Mouse (Mus musculus): ENCODE results near the gene Olfr380. TPM values are rescaled to one million over a fixed set of nuclear protein-coding genes. Genes with fewer than 3 reads are reported as not detected.

Olfr380 gene
- polyA plus RNA-seq (2016; fragmentation: Nextera tagmentation; extraction: Ambion mirVana), result not detected in 2 replicates

- H3K4me3 ChIP-seq, result no peak within 1 kb of the TSS
- H3K9me3 ChIP-seq, result peaks cover 9% of the 10 kb centered on the region; the same call in 1 of the 2 replicates
- H3K36me3 ChIP-seq, result no peaks in the 10 kb centered on the region
- H3K27me3 ChIP-seq (replicated peaks), result no peaks in the 10 kb centered on the region
- ATAC-seq (ENCODE audit: low FRiP score, low read depth), result no peak
- H3K9ac ChIP-seq, result no peak within 1 kb of the TSS
- no peaks in the 10 kb centered on the region for H3K4me1 ChIP-seq
- H3K4me2 ChIP-seq (replicated peaks), result no peak within 1 kb of the TSS
- WGBS, result 98% methylated on average over 1 of the region's 1 CpGs
- H3K27ac ChIP-seq, result no peak within 1 kb of the TSS
Measured at GRCm38 (mm10) chr11:73457408-73457807, at the start of gene Olfr380. TSS of gene Olfr380 (minus strand) at chr11:73457508.

DNA sequence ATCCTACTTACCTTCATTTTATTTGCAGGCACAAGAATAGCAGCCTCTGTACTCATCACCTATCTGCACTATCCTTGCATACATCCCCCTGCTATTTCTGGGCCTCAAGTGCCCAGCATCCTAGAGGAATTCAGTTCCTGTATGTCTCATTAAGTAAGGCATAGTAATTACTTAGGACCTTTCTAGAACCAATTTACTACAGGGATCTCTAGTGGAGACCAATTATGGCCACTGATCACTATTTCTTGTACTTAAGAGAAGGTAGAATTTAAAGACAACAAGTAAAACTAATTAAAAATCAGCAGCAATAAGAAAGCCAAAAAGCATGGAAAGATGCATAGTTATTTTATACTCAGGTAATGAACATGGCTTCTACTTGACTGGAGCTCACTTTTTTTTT, 34.2 kb upstream of the Olfr380 start, which contains the start of gene Olfr381:
Gene Olfr381 (minus strand): TSS at position 101 of the 400 bp plus-strand sequence.
- H3K27me3 ChIP-seq (replicated peaks), result no peaks in the 10 kb centered on the region
- H3K9me3 ChIP-seq, result no peaks in the 10 kb centered on the region
- no peak within 1 kb of the TSS for H3K4me2 ChIP-seq (replicated peaks)

GRCm38 (mm10) chr11:73428377-73428776, 28.9 kb downstream of the Olfr380 start, which contains the start of gene Olfr378:
TSS of gene Olfr378 (minus strand) at chr11:73428477.
- peaks cover 10% of the 10 kb centered on the region for H3K9me3 ChIP-seq
- H3K36me3 ChIP-seq, result no peaks in the 10 kb centered on the region
- no peak within 1 kb of the TSS for H3K9ac ChIP-seq
- WGBS, result 85% methylated on average over 1 of the region's 1 CpGs
- H3K4me3 ChIP-seq, result no peak within 1 kb of the TSS
- no peak for ATAC-seq (ENCODE audit: low FRiP score, low read depth)
- H3K27me3 ChIP-seq (replicated peaks), result no peaks in the 10 kb centered on the region
- H3K4me1 ChIP-seq, result no peaks in the 10 kb centered on the region
- H3K4me2 ChIP-seq (replicated peaks), result no peak within 1 kb of the TSS
- H3K27ac ChIP-seq, result no peak within 1 kb of the TSS

More for the DNA sequence above, 34.2 kb upstream of the Olfr380 start, which contains the start of gene Olfr381:
- Histone ChIP-seq H3K36me3 (no peaks in the 10 kb centered on the region), H3K4me1 (no peaks in the 10 kb centered on the region), H3K27ac (no peak within 1 kb of the TSS), H3K4me3 (no peak within 1 kb of the TSS), H3K9ac (no peak within 1 kb of the TSS)
- ATAC-seq (ENCODE audit: low FRiP score, low read depth), result no peak

Other genes starting within 250 kb of the Olfr380 start
- gene Trpv1, start 223.2 kb downstream of the Olfr380 start, polyA plus RNA-seq (2016; fragmentation: Nextera tagmentation; extraction: Ambion mirVana), result 0.38 and 0.98 TPM in 2 replicates
- gene Trpv3, start 190.1 kb downstream of the Olfr380 start, polyA plus RNA-seq (2016; fragmentation: Nextera tagmentation; extraction: Ambion mirVana), result 0.14 and 0.15 TPM in 2 replicates
- 0.34 and 0.65 TPM in 2 replicates for gene Aspa, start 127.9 kb downstream of the Olfr380 start, polyA plus RNA-seq (2016; fragmentation: Nextera tagmentation; extraction: Ambion mirVana)
- gene Gm49340, start 127.8 kb downstream of the Olfr380 start, polyA plus RNA-seq (2016; fragmentation: Nextera tagmentation; extraction: Ambion mirVana), result not detected in 2 replicates
- gene Spata22, start 127.8 kb downstream of the Olfr380 start, polyA plus RNA-seq (2016; fragmentation: Nextera tagmentation; extraction: Ambion mirVana), result not detected in 2 replicates
- gene Olfr20, start 106.7 kb downstream of the Olfr380 start, polyA plus RNA-seq (2016; fragmentation: Nextera tagmentation; extraction: Ambion mirVana), result not detected in 2 replicates
- not detected in 2 replicates for gene Olfr376, start 86.3 kb downstream of the Olfr380 start, polyA plus RNA-seq (2016; fragmentation: Nextera tagmentation; extraction: Ambion mirVana)
- gene Olfr1, start 57.9 kb downstream of the Olfr380 start, polyA plus RNA-seq (2016; fragmentation: Nextera tagmentation; extraction: Ambion mirVana), result not detected in 2 replicates
- gene Olfr378, start 29.0 kb downstream of the Olfr380 start, polyA plus RNA-seq (2016; fragmentation: Nextera tagmentation; extraction: Ambion mirVana), result not detected in 2 replicates
- gene Olfr381, start 34.1 kb upstream of the Olfr380 start, polyA plus RNA-seq (2016; fragmentation: Nextera tagmentation; extraction: Ambion mirVana), result not detected in 2 replicates
- not detected in 2 replicates for gene Olfr382, start 59.7 kb upstream of the Olfr380 start, polyA plus RNA-seq (2016; fragmentation: Nextera tagmentation; extraction: Ambion mirVana)
- gene Olfr385, start 135.5 kb upstream of the Olfr380 start, polyA plus RNA-seq (2016; fragmentation: Nextera tagmentation; extraction: Ambion mirVana), result not detected in 2 replicates
- gene Olfr384, start 141.1 kb upstream of the Olfr380 start, polyA plus RNA-seq (2016; fragmentation: Nextera tagmentation; extraction: Ambion mirVana), result not detected in 2 replicates
- gene Zfp735, start 231.3 kb upstream of the Olfr380 start, polyA plus RNA-seq (2016; fragmentation: Nextera tagmentation; extraction: Ambion mirVana), result not detected in 2 replicates

Measured in neural tube, embryonic 12.5 days (tissue).